Mouse (Mus musculus) liver, embryonic 16.5 days (tissue): ENCODE data around the gene Tcf7l2. TPM values are rescaled to one million over a fixed set of nuclear protein-coding genes. Genes with fewer than 3 reads are reported as not detected.

ENCODE experiments used
- ATAC-seq: fragments of 200-750 bp; cut with Nextera tagmentation; 2 replicates; pipeline ENCODE4 v1.8.0; 2017; ENCODE audit warnings: low read depth, mild to moderate bottlenecking, moderate number of reproducible peaks, moderate library complexity
- H3K27ac ChIP-seq: fragments of 300-500 bp; sonication (generic); 2 replicates; pipeline ENCODE4 v1.5.1; 2014; ENCODE audit warnings: mild to moderate bottlenecking, low read length
- H3K27me3 ChIP-seq: fragments of 300-500 bp; sonication (generic); 2 replicates; pipeline ENCODE4 v1.6.1; 2014; ENCODE audit warnings: low read depth, low read length, mixed read lengths; ENCODE audit not compliant: control insufficient read depth, insufficient read depth
- H3K36me3 ChIP-seq: fragments of 300-500 bp; sonication (generic); 2 replicates; pipeline ENCODE4 v1.6.1; 2014; ENCODE audit warnings: mild to moderate bottlenecking; ENCODE audit not compliant: control insufficient read depth, insufficient read depth
- H3K4me1 ChIP-seq: fragments of 300-500 bp; sonication (generic); 2 replicates; pipeline ENCODE4 v1.6.1; 2014; ENCODE audit warnings: low read depth, low read length, mixed read lengths; ENCODE audit not compliant: control insufficient read depth
- H3K4me2 ChIP-seq: fragments of 300-500 bp; sonication (generic); 2 replicates; pipeline ENCODE4 v1.6.1; 2014; ENCODE audit warnings: low read depth, low read length, mixed read lengths
- H3K4me3 ChIP-seq: fragments of 300-500 bp; sonication (generic); 2 replicates; pipeline ENCODE4 v1.5.1; 2014; ENCODE audit warnings: low read depth, mild to moderate bottlenecking, low read length
- H3K9ac ChIP-seq: fragments of 300-500 bp; sonication (generic); 2 replicates; pipeline ENCODE4 v1.6.1; 2014; ENCODE audit warnings: low read depth, low read length
- H3K9me3 ChIP-seq: fragments of 300-500 bp; sonication (generic); replicated peaks from 2 replicates; pipeline ENCODE4 v1.6.1; 2016; ENCODE audit warnings: low read length; ENCODE audit not compliant: control insufficient read depth
- WGBS: fragments of 180-500 bp; shearing (Covaris S2); extraction: QIAGEN DNeasy Blood & Tissue Kit; methylation state at CpG from one replicate; pipeline ENCODE4 v1.1.7; 2014; ENCODE audit not compliant: insufficient replicate concordance; 5-methylcytosine and 5-hydroxymethylcytosine counted together
- polyA plus RNA-seq: library from polyadenylated mRNA; unstranded; fragments of >200 nt; fragmentation: Nextera tagmentation; extraction: Ambion mirVana; gene quantifications from 2 replicates; pipeline ENCODE4 v1.2.1, GENCODE M21; 2015

Tcf7l2 gene
- polyA plus RNA-seq, 1 experiment from 2014 or later = 20.7 TPM

DNA sequence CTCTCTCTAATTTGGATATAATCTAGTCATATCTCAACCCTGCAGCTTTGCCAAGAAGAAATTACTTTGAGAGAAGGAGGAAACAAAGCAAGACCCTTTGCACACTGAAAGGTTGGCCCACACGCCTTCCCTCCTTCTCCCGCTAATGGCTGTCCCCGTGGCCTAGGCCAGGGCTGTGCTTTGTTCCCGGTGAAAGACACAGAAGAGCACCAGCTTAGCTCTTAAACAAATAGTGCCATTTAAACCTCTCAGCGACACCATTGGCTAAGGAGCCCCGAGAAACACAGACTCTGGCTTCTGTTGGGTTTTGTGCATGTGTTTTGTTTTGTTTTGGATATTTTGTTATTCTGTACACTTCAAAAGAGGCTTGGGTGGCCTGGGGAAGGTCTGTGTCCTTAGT, 37.5 kb upstream of the Tcf7l2 start:
- ATAC-seq = no peak

DNA sequence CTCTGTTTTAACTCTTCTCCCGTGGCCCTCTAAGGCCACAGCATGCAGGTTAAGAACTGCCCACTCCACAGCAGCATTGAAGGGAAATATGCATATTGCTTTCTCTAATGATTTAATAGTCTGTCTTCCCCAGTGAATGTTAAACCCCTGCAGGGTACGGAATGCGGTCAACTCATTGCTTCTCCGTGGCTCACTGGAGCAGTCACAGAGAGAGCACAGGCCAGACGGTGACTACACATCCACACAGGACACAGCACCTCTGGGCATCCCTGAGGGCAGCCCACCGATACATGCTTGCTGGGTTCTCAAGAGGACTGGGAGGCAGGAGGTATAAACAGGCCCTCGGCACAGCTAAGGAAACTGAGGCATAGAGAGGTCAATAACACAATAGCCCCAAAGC, 35.3 kb upstream of the Tcf7l2 start:
- H3K27ac ChIP-seq = no peak overlapping the region
- no peaks in the 10 kb centered on the region for H3K4me1 ChIP-seq
- 75% methylated on average over 7 of the region's 7 CpGs for WGBS
- no peak for ATAC-seq
- no peak overlapping the region for H3K9ac ChIP-seq
- no peaks in the 10 kb centered on the region for H3K27me3 ChIP-seq
- no peaks in the 10 kb centered on the region for H3K36me3 ChIP-seq
- no peaks in the 10 kb centered on the region for H3K9me3 ChIP-seq
- no peak overlapping the region for H3K4me2 ChIP-seq
- no peak overlapping the region for H3K4me3 ChIP-seq

More for the DNA sequence above, 37.5 kb upstream of the Tcf7l2 start:
- Histone ChIP-seq H3K27ac (no peak overlapping the region), H3K9ac (no peak overlapping the region), H3K4me2 (no peak overlapping the region), H3K4me3 (no peak overlapping the region), H3K27me3 (no peaks in the 10 kb centered on the region), H3K9me3 (no peaks in the 10 kb centered on the region), H3K36me3 (no peaks in the 10 kb centered on the region), H3K4me1 (no peaks in the 10 kb centered on the region; the same call in 1 of the 2 replicates)
- 55% methylated on average over 6 of the region's 6 CpGs for WGBS

GRCm38 (mm10) chr19:55706806-55707205, 34.8 kb upstream of the Tcf7l2 start:
- Histone ChIP-seq H3K4me2 (no peak overlapping the region), H3K27me3 (no peaks in the 10 kb centered on the region), H3K4me3 (no peak overlapping the region), H3K9me3 (no peaks in the 10 kb centered on the region), H3K9ac (no peak overlapping the region), H3K27ac (no peak overlapping the region), H3K36me3 (no peaks in the 10 kb centered on the region), H3K4me1 (no peaks in the 10 kb centered on the region)
- 70% methylated on average over 6 of the region's 6 CpGs for WGBS
- no peak for ATAC-seq

DNA sequence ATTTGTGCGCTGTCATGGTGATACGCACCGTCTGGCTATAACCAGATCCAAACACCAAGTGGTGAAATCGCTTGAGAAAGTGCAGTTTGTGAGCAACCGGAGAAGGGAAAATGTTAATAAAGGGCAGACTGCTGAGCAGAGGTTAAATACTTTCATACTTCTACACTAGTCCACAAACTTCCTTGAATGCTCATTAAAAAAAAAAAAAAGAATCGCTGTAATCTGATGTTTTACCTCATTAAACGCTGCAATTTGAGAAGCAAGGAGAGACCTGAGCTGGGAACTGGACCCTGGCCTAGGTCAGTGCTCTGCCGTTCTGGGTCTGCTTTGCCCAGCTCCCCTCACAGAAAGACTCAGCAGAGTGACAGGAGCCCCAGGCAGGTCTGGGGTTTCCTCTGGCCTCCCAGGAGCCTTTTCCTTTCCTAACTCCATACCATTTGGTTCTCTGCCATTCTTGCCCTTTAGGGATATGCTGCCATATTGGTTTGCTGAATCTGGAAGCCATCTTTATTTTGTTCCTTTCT, 33.5 kb upstream of the Tcf7l2 start:
- H3K4me2 ChIP-seq = no peak overlapping the region
- no peaks in the 10 kb centered on the region for H3K9me3 ChIP-seq
- H3K4me3 ChIP-seq = no peak overlapping the region
- no peak overlapping the region for H3K27ac ChIP-seq
- WGBS = 74% methylated on average over 8 of the region's 8 CpGs
- H3K36me3 ChIP-seq = no peaks in the 10 kb centered on the region
- no peaks in the 10 kb centered on the region for H3K4me1 ChIP-seq
- no peak overlapping the region for H3K9ac ChIP-seq
- ATAC-seq = no peak
- no peaks in the 10 kb centered on the region for H3K27me3 ChIP-seq

- Histone ChIP-seq H3K4me2 (no peak overlapping the region), H3K36me3 (no peaks in the 10 kb centered on the region), H3K9me3 (no peaks in the 10 kb centered on the region), H3K9ac (no peak overlapping the region), H3K27me3 (no peaks in the 10 kb centered on the region), H3K4me3 (no peak overlapping the region), H3K4me1 (no peaks in the 10 kb centered on the region), H3K27ac (no peak overlapping the region)
- no peak for ATAC-seq
- 56% methylated on average over 5 of the region's 5 CpGs for WGBS
Observed at GRCm38 (mm10) chr19:55710841-55711240, 30.8 kb upstream of the Tcf7l2 start.

DNA sequence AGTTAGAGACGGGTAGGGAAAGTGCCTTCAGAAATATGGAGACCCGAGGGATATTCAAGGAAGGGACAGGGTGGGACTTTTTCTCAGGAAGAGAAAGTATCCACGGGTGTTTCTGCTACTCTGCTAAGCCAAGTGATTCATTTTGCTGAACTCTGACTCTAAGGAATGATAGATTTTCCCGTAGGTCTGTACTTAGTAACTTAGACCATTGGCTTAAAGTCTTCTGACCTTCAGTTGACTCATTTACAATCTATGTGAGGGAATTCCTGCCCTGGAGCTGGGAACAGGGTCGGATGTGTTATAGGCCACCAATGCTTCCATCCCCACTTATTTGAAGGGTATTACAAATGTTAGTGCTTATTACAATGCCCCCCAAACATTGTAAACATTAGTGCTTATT, 29.9 kb upstream of the Tcf7l2 start:
- Histone ChIP-seq H3K9ac (no peak overlapping the region), H3K4me2 (no peak overlapping the region), H3K27me3 (no peaks in the 10 kb centered on the region), H3K36me3 (no peaks in the 10 kb centered on the region), H3K9me3 (no peaks in the 10 kb centered on the region), H3K4me1 (no peaks in the 10 kb centered on the region), H3K27ac (no peak overlapping the region), H3K4me3 (no peak overlapping the region)
- no peak for ATAC-seq
- 63% methylated on average over 5 of the region's 5 CpGs for WGBS

GRCm38 (mm10) chr19:55712678-55713077, 28.9 kb upstream of the Tcf7l2 start:
- Histone ChIP-seq H3K9me3 (no peaks in the 10 kb centered on the region), H3K27me3 (no peaks in the 10 kb centered on the region), H3K4me2 (no peak overlapping the region), H3K36me3 (no peaks in the 10 kb centered on the region), H3K4me1 (no peaks in the 10 kb centered on the region), H3K27ac (no peak overlapping the region), H3K4me3 (no peak overlapping the region), H3K9ac (no peak overlapping the region)
- 79% methylated on average over 2 of the region's 2 CpGs for WGBS
- ATAC-seq = no peak

GRCm38 (mm10) chr19:55714015-55714414, 27.6 kb upstream of the Tcf7l2 start:
- no peak overlapping the region for H3K27ac ChIP-seq
- ATAC-seq = no peak
- H3K9ac ChIP-seq = no peak overlapping the region
- no peaks in the 10 kb centered on the region for H3K4me1 ChIP-seq
- H3K27me3 ChIP-seq = no peaks in the 10 kb centered on the region
- H3K36me3 ChIP-seq = no peaks in the 10 kb centered on the region
- no peaks in the 10 kb centered on the region for H3K9me3 ChIP-seq
- no peak overlapping the region for H3K4me2 ChIP-seq
- WGBS = 34% methylated on average over 4 of the region's 4 CpGs
- no peak overlapping the region for H3K4me3 ChIP-seq

- no peaks in the 10 kb centered on the region for H3K27me3 ChIP-seq
- no peaks in the 10 kb centered on the region for H3K4me1 ChIP-seq
- no peak for ATAC-seq
- no peaks in the 10 kb centered on the region for H3K9me3 ChIP-seq
- H3K4me3 ChIP-seq = no peak overlapping the region
- no peak overlapping the region for H3K4me2 ChIP-seq
- no peak overlapping the region for H3K27ac ChIP-seq
- no peaks in the 10 kb centered on the region for H3K36me3 ChIP-seq
- 38% methylated on average over 3 of the region's 3 CpGs for WGBS
- no peak overlapping the region for H3K9ac ChIP-seq
Observed at GRCm38 (mm10) chr19:55714665-55715064, 27.0 kb upstream of the Tcf7l2 start.
